Mouse (Mus musculus): Measurements from ENCODE around the gene Slit3.

- no peak for TF ChIP-seq CTCF (IDR thresholded peaks at IDR 0.05; ENCODE audit: extremely low read depth, insufficient read length, insufficient replicate concordance, low read depth, low read length)
- TF ChIP-seq POLR2A (IDR thresholded peaks at IDR 0.05; ENCODE audit: low read depth, low read length), result no peak
Observed at GRCm38 (mm10) chr11:35624515-35625270, 503.7 kb downstream of the Slit3 start.
